Mouse (Mus musculus): Measurements from ENCODE around the gene Pnpla7.
"Not testable (repeated sequence)": the region's sequence is repeated elsewhere in the genome, so short reads cannot be mapped to it uniquely, and the experiment has no call there.

The Pnpla7 gene

GRCm38 (mm10) chr2:24975704-24976297 is at the start of gene Pnpla7:
Gene Pnpla7, plus strand, starts transcription at chr2:24976033.
- DNase-seq, result peak; percentile 80

- peak; percentile 7 for DNase-seq
Measured at GRCm38 (mm10) chr2:24926345-24926964, 49.4 kb upstream of the Pnpla7 start.

- DNase-seq, result no peak
Measured at GRCm38 (mm10) chr2:24926965-24927358, 48.9 kb upstream of the Pnpla7 start.

GRCm38 (mm10) chr2:24927810-24928479 is 47.9 kb upstream of the Pnpla7 start:
- peak; percentile 59 for DNase-seq

GRCm38 (mm10) chr2:24929119-24929518 is 46.7 kb upstream of the Pnpla7 start:
- DNase-seq, result peak; percentile 48

DNA sequence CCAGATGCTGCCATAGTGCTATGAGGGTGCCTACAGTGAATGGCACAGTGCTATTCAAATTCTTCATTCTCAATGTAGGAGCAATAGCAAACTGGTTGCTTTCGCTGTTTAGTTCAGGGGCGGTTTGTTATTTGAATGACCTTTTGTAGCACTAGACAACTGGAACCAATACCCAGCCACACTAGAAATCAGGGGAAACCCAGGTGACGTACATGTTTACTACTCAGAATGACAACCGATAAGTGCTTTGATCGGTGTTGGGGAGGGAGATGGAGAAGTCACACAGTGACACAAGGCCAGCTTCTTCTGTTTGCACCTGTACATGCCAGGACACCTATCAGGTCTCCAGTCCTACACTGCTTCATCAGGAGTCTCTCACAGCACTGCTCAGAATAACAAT is 46.2 kb upstream of the Pnpla7 start:
- no peak for DNase-seq

GRCm38 (mm10) chr2:24934441-24934963 is 41.3 kb upstream of the Pnpla7 start:
- no peak for DNase-seq

DNA sequence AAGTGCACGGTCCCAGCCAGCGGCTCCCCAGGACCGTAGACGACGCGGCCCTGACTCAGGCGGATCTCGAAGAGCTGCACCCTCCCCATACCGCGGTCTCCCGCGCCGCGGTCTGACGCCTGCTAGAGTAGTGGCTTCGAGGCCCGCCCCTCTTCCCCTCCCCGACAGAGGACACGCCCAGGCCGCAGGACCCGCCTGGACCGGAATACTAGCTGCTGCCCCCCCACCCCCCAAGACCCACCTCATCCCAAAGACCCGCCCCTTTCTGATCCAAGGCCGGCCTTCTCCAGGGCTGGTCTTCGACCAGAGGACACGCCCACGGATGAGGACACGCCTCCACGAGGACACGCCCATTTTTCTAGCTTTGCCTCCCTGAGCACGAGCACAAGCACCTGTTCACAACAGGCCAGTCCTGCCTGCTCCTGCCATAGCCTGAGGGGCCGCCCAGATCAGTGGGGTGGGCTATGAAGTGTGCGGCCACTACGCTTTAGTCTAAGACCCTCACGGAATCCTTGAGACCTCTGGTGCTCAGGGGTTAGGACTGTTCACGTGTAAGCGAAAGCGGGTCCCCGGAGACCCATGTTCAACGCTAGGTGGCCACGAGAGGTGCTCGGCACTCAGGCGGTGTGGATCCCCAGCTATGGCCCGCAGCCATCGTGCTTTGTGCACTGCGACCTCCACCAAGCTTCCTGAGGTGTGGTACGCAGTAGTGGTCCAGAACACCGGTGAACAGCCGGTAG is 40.6 kb upstream of the Pnpla7 start, which contains the start of gene Arrdc1:
TSS of gene Arrdc1 (minus strand) at position 196 of the 740 bp plus-strand sequence.
- peak; percentile 95 for DNase-seq

DNA sequence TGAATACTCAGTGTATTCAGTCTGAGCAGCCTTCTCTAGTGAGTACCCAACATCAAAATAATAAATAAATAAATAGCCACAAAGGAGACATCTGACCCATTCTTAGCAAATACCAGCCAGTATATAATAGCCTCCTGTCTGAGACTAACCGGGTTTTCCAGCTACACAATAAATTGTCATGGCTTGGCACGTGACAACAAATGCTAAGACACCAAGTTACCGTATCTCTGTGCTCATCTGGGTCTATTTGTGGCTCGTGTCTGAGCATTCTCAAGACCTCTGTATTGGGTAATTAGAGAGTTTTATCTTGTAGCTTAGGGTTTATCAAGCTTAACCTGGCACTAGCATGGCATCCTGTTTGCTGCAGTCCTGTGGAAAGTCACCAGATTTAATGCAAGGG is 33.7 kb upstream of the Pnpla7 start:
- DNase-seq, result no peak

DNA sequence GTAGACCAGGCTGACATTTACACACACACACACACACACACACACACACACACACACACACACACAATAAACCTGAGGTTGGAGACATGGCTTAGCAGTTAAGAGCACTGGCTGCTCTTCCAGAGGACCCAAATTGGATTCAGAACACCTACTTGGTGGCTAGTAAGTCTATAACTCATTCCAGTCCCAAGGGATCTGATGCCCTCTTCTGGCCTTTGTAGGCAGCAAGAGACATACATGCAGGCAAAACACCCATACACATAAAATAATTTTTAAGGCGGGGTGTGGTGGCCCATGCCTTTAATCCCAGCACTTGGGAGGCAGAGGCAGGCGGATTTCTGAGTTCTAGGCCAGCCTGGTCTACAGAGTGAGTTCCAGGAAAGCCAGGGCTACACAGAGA is 31.5 kb upstream of the Pnpla7 start:
- DNase-seq, result peak; percentile 50

- DNase-seq, result peak; percentile 98
Measured at GRCm38 (mm10) chr2:24949421-24950188, 26.2 kb upstream of the Pnpla7 start, which contains the start of gene Zmynd19. Gene Zmynd19, plus strand, starts transcription at chr2:24949792.

- no peak for DNase-seq
Measured at GRCm38 (mm10) chr2:24950189-24950535, 25.7 kb upstream of the Pnpla7 start.

GRCm38 (mm10) chr2:24952537-24953055 is 23.2 kb upstream of the Pnpla7 start:
- DNase-seq, result no peak

DNA sequence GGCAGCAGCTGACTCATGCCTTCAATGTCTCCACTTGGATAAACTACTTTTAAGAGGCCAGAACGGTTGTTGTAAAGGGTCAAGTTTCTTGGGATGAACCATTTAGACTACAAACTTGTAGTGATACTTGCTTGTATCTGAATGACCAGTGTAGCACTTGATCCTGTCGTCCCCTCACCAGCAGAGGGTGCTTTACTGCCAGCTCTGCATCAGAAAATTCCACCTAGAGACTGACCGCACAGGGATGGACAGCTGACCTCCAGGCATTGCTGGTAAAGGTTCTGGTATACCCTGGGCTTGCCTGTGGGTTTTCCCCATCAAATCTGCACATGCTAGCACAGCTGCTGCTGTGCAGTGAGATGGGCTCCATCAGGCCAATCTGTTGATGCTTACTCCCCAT is 14.9 kb upstream of the Pnpla7 start:
- DNase-seq, result peak; percentile 53

GRCm38 (mm10) chr2:24962304-24963000 is 13.4 kb upstream of the Pnpla7 start, which contains the start of gene Dph7:
Gene Dph7, plus strand, starts transcription at chr2:24962400.
- DNase-seq, result peak; percentile 88

DNA sequence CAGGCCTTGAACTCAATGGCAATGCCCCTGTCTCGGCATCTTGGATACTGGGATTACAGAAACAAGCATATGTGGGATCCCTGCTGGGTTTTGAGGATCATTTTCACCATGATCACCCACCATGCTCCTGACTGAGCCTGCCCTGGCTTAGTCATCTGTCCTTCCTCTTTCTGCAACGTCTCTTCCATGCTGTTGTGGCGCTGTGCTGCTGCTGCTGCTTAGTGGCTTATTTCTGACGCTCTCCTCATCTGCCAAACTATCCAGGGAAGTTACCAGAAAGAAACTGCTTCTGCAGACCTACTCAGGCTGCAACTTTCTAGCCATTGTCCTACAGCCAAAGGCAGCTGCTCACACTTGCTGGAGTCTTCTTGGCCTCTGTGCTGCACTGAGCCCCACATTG is 5.4 kb upstream of the Pnpla7 start:
- DNase-seq, result no peak

GRCm38 (mm10) chr2:24974452-24974851 is 1.4 kb upstream of the Pnpla7 start:
- DNase-seq, result not testable (repeated sequence)

GRCm38 (mm10) chr2:24974906-24975703 is 728 bp upstream of the Pnpla7 start, which contains the start of gene Mrpl41:
Gene Mrpl41, minus strand, starts transcription at chr2:24975098.
- DNase-seq, result peak; percentile 95

- DNase-seq, result no peak
Measured at GRCm38 (mm10) chr2:24976960-24977359, 1.1 kb downstream of the Pnpla7 start.

GRCm38 (mm10) chr2:24987762-24988161 is 11.9 kb downstream of the Pnpla7 start:
- no peak for DNase-seq
